Mouse (Mus musculus) lung, adult 2 months (tissue): ENCODE data around the gene Strada.

Source experiments
- CTCF ChIP-seq: fragments of 200-500 bp; IDR thresholded peaks from 2 replicates; pipeline ENCODE4 v1.5.1; 2011; ENCODE audit warnings: mild to moderate bottlenecking, low read length, control low read depth; ENCODE audit not compliant: insufficient read depth
- POLR2A ChIP-seq: fragments of 200-500 bp; IDR thresholded peaks from 2 replicates; pipeline ENCODE4 v1.6.1; 2011; ENCODE audit warnings: low read depth, mild to moderate bottlenecking, control low read depth, low read length, borderline replicate concordance; ENCODE audit errors: extremely low read depth

- TF ChIP-seq CTCF (no peak), POLR2A (no peak)
Measured at GRCm38 (mm10) chr11:106198277-106198676, 3.7 kb downstream of the Strada start.
